Mouse (Mus musculus): ENCODE measurements around the gene Atl2.

DNA sequence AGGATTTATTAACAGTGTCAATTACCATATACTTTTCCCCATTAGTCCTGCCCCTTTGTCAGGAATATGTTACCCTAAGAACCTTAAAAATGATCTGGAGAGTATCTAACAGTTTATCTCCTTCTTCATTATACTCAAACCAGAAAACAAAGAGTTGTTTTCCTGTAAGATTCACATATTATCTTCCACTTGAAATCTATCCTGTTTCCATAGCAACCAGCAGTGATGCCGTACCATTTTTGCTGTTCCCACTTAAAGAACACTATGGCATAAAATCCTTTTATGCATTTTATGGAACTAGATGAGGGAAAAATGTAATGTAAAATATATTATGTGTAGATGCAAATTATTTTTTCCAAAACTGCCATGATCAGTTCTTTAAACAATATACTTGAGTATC, 8.0 kb downstream of the Atl2 start:
- TF ChIP-seq CTCF (IDR thresholded peaks at IDR 0.05; ENCODE audit: control insufficient read depth, insufficient read depth, insufficient read length) (no peak), USF1 (IDR thresholded peaks at IDR 0.05; ENCODE audit: low read depth) (no peak), MAX (IDR thresholded peaks at IDR 0.05) (no peak)
